Mouse (Mus musculus): ENCODE data around the gene Nrap.
A peak's percentile ranks its signal among the peaks of the same experiment; 100 is the strongest.

Gene Nrap

GRCm38 (mm10) chr19:56316531-56316930 is 73.3 kb downstream of the Nrap start:
- no peak for DNase-seq (ENCODE audit: low spot score in 2 of 2)

GRCm38 (mm10) chr19:56300835-56301234 is 89.0 kb downstream of the Nrap start:
- DNase-seq (ENCODE audit: low spot score in 2 of 2): peak; percentile 23 to 45

DNA sequence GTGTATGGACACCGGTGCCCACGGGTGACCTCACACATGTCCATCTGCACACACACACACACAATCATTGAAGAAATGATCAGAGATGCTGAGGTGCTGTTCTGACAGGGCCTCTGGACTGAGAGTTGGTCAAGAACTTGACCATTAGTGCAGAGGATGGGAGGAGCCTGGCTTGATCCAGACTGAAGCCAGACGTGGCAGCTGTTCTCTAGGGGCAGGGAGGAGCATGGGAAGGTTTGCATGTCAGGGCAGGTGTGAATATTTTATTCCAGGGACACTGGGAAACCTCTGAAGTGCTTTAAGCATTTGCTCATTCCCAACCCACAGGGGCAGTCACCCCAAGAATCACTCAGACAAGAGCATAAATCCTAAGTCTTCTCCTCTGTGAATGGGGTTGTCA is 92.6 kb downstream of the Nrap start:
- no peak for DNase-seq (ENCODE audit: low spot score in 2 of 2)

GRCm38 (mm10) chr19:56296668-56297067 is 93.2 kb downstream of the Nrap start:
- no peak for DNase-seq (ENCODE audit: low spot score in 2 of 2)

DNA sequence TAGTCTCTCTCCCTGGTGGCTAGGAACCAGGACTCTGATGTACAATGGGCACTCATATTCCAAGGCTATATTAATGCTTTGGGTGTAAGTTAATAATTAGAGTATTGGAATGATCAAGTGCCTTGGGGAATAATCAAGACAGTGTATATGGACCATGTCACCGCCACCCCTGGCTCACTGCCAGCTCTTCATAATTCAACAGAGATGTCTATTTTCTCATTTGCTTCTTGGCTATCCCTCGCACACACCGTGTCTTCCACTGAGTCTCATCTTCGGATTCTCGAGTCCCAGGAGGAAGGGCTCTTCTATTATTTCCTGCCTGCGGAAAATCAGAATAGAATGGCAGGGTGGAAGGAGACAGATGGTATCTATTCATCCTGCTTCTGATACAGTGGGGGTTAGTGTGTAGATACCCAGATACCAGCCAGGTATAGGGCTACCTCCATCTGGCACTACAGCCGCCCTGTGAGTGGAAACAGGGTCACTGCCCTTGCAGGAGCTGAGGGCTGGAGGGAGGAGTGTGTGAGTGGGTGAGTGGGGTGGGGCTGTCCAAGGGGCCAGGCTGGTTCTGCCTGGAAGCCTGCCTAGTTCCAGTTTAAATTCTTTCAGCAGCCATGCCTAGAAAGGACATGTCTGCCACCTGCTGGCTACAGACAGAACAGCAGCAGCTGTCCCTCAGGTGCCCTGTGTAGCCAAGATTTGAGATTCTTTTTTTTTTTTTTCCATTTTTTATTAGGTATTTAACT is 95.0 kb downstream of the Nrap start:
- peak; percentile 42 to 45 for DNase-seq (ENCODE audit: low spot score in 2 of 2)

- DNase-seq (ENCODE audit: low spot score in 2 of 2): no peak
These were observed 97.5 kb downstream of the Nrap start for GRCm38 (mm10) chr19:56292335-56292734.

DNA sequence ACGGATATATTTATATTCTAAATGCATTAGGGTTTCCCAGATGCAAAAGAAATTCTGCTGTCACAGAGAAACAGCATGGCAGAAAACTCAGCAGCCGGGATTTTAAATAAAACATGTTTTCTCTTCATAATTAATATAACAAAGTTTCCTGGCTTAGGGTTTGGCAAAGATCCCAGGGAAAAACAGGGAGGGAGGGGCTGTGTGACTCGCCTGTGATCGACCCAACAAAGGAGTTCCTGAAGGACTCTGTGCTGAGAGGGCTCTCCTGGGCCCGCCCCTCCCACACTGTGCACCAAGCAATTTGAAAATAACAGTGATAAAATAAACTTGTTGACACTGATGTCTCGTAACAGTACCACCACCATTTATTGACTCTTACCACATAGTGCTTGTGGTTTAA is 97.9 kb downstream of the Nrap start:
- peak; percentile 5 to 15 for DNase-seq (ENCODE audit: low spot score in 2 of 2)

GRCm38 (mm10) chr19:56289642-56290041 is 100.2 kb downstream of the Nrap start:
- no peak for DNase-seq (ENCODE audit: low spot score in 2 of 2)

GRCm38 (mm10) chr19:56288436-56288835 is 101.4 kb downstream of the Nrap start:
- no peak for DNase-seq (ENCODE audit: low spot score in 2 of 2)

DNA sequence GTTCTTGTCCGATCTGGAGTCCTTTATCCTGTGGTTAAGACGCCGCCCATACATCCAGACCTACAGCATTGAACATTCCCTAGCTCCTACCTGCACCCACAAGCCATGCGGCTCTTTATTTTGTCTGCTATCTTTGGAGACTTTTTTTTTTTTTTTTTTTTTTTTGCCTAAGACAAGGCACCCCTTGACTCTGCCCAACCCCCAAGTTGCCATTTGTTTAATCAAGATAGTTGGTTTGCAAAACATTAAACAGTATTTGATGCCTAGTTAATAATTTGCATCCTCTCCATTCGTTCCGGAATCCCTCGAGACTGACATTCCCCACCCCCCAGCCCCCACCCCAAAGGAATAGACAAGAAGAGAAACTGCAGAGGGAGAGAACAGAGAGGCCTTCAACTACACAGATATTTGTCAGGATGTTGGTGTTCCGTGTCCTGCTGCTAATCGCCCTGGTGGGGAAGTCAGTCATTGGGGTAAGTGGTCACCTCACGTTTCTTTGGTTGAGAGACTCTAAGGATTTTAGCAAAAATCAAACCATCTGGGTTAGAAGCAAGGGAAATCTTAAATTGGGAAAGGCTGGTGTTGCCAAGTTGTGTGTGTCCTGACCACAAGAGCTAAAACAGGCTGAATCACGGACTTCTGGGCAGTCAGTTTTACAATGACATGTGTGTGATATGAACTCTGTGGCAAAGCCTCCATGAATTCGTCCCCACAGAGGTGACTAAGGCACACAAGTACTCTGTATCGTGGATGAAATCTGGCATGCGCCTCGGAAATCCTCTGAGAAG is 102.1 kb downstream of the Nrap start:
- DNase-seq (ENCODE audit: low spot score in 2 of 2): no peak

DNA sequence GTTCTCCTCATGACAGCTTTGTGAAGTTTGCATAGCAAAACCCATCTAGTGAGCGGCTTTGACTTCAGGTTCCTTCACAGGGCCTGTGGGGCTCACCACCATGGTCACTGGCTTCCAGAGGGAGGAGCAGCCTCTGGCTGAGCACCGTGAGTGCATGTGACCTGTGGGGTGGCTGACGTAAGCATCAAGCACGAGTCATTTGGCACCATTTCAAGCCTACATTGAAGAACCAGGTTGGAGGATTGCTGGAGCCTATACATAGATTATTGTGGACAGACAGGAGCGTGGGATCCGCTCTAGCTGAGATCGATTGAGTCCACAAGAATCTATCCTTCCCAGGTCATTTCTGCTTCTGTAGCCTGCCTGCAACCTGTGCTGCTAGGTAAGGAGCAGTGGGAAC is 103.0 kb downstream of the Nrap start, which contains the start of gene Habp2:
Gene Habp2 (plus strand): TSS at position 272 of the 400 bp plus-strand sequence.
- DNase-seq (ENCODE audit: low spot score in 2 of 2): no peak

GRCm38 (mm10) chr19:56285222-56285621 is 104.6 kb downstream of the Nrap start:
- DNase-seq (ENCODE audit: low spot score in 2 of 2): no peak

GRCm38 (mm10) chr19:56278366-56278765 is 111.5 kb downstream of the Nrap start:
- DNase-seq (ENCODE audit: low spot score in 2 of 2): no peak

DNA sequence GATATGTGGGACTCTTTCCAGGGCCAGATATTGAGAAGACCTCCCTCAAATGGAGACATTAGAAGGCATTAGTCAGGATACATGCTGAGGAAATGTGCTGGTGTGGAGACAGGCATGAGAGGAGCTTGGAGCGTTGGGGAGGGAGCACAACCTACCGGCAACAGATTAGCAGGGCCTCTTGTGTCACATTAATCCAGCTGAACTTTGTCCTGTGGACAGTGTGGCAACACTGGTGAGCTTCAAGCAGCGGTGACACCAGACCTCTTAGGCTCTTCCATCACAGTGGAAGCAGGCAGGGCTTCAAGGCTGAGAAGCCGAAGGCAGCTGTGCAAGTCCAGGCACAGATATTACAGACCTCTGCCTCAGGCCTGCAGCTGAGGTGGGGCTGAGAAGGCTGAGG is 111.9 kb downstream of the Nrap start:
- DNase-seq (ENCODE audit: low spot score in 2 of 2): no peak

DNA sequence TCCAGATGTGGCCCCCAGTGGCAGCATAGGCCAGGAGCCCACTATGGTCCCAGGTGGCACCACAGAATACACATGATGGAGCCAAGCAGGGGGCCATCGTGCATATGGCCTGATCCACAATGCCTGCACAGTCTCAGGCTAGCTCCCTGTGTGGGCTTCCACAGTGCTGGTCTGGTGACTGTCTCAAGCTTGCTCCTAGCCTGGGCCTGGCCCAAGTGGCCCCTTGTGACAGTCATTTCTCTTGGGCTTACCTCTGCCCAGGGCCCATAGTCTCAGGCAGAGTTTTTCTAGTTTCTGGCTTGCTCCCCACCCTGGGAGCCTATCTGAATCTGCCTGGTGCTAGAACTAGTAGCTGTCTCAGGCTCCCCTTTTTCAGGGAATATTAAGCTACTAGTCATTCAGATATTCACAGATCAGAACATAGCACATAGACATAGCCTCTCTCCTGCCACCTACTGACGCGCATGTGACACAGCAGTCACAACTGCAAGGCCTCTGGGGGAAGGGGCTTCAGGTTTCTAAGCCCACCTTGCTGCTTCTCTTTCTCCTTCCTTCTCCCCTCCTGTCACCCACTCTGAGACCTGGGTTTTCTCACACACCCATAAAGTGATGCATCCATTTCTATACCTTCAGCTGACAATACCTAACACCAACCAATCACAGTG is 112.6 kb downstream of the Nrap start:
- no peak for DNase-seq (ENCODE audit: low spot score in 2 of 2)

DNA sequence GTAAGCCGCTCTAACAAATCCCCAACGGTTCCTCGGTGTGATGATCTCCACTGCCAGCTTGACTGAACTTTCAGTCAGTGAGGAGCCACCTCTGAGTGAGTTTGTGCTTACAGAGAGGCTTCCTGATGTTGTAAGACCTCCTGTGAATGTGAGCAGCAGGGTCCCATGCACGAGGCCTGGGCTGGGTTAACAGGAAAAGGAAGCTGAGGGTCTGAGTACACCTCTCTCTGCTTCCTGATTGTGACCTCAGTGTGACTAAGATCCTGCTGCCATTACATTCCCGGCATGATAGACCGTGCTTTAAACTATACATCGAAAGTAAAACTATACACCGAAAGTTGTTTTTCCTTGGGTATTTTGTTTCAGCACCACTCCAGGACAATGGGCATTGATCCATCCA is 117.8 kb downstream of the Nrap start:
- DNase-seq (ENCODE audit: low spot score in 2 of 2): no peak

All from heart, adult 9 months (tissue).